Mouse (Mus musculus) hindlimb bud, embryonic 11.5 days (tissue): ENCODE data around the gene Gm28557.
"Not testable (repeated sequence)": the region's sequence is repeated elsewhere in the genome, so short reads cannot be mapped to it uniquely, and the experiment has no call there.

Experiments
- DNase-seq: peaks from one replicate; pipeline ENCODE4 v3.0.0-alpha.2; 2012; ENCODE audit warnings: low read depth, low spot score; ENCODE audit errors: extremely low spot score

Gene Gm28557

GRCm38 (mm10) chr13:67108194-67108820, at the start of gene Gm28557:
Gm28557 (minus strand) TSS chr13:67108604.
- peak; percentile 99 for DNase-seq

GRCm38 (mm10) chr13:67128038-67128721, 19.8 kb upstream of the Gm28557 start:
- peak; percentile 60 for DNase-seq

- DNase-seq, result not testable (repeated sequence)
These were observed 19.1 kb upstream of the Gm28557 start for GRCm38 (mm10) chr13:67127507-67127906.

- DNase-seq, result no peak
These were observed 16.1 kb upstream of the Gm28557 start for GRCm38 (mm10) chr13:67124460-67124859.

GRCm38 (mm10) chr13:67121360-67121759, 13.0 kb upstream of the Gm28557 start, which contains the start of gene Zfp759:
Zfp759 (plus strand) TSS chr13:67121660.
- DNase-seq, result not testable (repeated sequence)

DNA sequence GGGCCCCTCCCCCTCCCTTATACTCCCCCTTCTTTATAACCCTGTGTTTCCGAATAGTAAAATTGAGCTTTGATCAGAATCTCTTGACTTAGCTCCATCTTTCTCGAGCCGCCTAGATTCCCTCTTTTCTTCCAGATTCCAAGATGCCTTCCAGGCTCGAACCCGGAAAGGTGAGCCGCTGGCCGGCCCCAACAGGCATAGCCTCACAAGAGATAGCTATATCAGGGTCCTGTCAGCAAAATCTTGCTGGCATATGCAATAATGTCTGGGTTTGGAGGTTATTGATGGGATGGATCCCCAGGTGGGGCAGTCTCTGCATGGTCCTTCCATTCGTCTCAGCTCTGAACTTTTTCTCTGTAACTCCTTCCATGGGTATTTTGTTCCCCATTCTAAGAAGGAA, 7.8 kb upstream of the Gm28557 start, which contains the start of gene Rslcan18:
Gene Rslcan18 (minus strand): TSS at position 101 of the 400 bp plus-strand sequence.
- not testable (repeated sequence) for DNase-seq

- DNase-seq, result no peak
These were observed 4.9 kb upstream of the Gm28557 start for GRCm38 (mm10) chr13:67113287-67113686.

DNA sequence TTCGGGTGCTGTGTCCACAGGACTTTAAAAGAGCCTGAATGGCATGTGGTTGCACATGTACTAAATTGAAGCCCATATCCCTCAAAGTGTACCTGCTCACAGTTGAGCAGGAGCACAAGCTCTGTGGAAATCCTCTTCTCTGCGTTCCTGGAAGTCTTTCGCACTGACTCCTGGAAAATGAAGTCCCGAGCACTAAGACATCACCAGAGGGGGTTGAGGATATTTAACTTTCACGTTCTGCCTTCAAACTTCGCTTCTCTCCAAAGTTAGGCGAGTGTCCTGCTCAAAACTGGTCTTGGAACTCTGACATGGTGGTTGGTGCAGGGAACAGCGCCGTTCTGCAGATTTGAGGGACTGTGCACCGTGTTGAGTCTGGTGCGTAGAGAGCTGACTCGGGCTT, 3.7 kb upstream of the Gm28557 start:
- DNase-seq, result no peak

DNA sequence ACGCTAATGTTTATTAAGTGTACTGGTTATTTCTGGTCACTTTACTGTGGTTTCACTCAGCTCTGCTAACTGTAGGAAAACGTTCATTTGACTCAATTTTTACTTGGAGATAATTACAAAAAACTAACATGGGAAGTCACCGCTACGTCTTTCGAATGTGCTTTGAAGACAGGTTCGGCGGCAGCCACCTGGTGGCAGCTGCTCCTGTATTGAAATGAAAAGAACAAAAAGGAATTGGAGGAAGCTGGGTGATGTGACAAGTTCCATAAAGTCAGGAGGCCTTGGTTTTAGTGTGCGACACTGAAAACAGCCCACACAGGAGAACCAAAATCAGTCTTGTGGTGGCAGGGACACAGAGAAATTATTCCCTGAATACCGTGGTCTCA, 410 bp upstream of the Gm28557 start:
- DNase-seq, result no peak

- DNase-seq, result no peak
These were observed 723 bp downstream of the Gm28557 start for GRCm38 (mm10) chr13:67107681-67108080.

- DNase-seq, result no peak
These were observed 10.5 kb downstream of the Gm28557 start, which contains the start of gene Zfp708 for GRCm38 (mm10) chr13:67097876-67098275. Zfp708 (minus strand) TSS chr13:67097976.

- no peak for DNase-seq
These were observed 18.2 kb downstream of the Gm28557 start for GRCm38 (mm10) chr13:67090154-67090553.

GRCm38 (mm10) chr13:67081946-67082345, 26.5 kb downstream of the Gm28557 start:
- no peak for DNase-seq

- DNase-seq, result peak; percentile 24
These were observed 27.2 kb downstream of the Gm28557 start for GRCm38 (mm10) chr13:67081142-67081713.

DNA sequence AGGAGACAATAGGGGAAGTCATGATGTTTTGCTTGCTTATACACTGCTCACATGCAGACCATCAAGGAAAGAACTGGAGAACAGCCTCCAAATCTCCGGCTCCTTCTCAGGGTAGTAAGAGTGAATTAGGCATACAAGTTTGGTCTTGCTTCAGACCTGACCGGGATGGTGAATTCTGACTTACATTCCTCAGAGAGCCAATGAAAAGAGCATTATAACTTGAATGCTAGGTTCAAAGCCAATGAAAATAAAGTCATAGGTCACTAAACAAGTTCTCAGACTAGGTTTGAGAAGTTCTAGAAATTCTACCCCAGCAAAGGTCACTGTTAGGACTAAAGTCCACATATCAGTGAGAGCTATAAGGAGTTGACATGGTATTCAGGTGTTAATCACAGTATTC, 31.2 kb downstream of the Gm28557 start:
- no peak for DNase-seq

- DNase-seq, result no peak
These were observed 35.6 kb downstream of the Gm28557 start for GRCm38 (mm10) chr13:67072786-67073185.

GRCm38 (mm10) chr13:67065386-67065785, 43.0 kb downstream of the Gm28557 start:
- DNase-seq, result no peak

DNA sequence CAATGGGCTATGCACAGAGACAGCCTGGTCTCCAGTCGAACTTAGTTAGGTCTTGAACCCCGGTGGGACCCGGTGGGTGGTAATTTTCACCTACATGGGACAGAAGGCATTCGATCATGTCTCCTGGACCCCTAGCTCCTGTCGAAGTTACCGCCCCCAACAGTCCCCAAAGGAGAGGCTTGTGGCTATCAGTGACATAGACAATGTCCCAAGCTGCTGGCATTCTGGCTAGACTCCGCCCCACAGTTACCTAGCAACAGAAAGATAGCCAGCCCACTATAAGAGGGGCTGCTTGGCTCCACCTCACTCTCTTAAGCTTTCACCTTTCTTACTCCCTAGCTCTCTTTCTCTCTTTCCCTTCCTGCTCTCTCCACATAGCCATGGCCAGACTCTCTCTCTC, 46.0 kb downstream of the Gm28557 start:
- DNase-seq, result no peak

DNA sequence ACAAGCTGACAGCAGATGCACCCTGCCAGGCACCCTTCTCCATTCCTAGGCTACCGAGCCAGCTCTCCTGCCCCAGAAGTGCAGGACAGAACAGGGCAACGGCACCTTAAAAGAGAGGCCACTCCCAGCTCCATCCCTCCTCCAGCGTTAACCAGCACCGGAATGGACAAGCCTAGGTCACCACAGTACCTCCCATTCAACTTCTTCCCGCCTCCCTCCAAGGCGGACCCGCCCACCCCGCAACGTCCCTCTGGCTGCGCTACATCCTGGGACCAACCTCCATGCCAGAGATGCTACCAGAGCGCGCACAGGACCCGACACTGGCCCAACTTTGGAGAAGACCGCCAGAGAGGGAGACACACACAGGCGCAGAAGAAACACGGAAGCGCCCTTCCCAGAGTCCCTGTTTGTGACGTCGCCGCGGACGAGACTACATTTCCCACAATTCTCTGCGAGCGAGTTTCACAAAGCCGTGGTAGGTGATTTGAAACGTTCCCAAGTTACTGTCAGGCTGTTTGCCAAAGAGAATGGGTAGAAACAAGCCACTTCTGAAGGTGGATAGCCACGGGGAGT, 47.5 kb downstream of the Gm28557 start, which contains the start of gene Zfp712:
Gene Zfp712 (minus strand): TSS at position 385 of the 573 bp plus-strand sequence.
- DNase-seq, result peak; percentile 82

DNA sequence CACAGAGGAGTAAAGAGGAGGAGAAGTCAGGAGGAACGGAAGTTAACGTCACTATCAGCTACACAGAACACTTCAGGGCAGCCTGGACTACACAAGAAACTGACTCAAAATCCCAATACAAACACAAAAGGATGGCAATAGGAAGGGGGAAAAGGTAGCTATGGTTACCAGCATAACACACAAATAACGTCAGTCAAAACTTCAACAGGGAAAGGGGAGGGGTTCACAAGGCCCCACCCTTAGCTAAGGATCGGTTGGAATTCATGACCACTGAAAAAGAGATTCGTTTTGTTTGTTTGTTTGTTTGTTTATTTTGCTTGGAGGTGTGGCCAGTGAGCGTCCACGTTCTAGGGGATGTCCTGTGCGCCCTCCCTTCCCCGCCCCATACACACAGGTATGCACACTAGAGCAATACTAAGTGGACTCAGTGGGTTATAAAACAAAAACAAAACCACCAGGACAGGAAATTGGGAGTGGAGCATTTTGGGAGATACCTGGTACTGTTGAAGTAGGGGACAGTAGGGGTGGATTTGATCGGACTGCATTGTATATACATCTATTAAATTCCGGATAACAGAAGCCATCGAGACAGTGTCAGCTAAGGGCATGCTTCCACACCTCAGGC, 48.1 kb downstream of the Gm28557 start:
- DNase-seq, result no peak
